In the genomic region with DNA sequence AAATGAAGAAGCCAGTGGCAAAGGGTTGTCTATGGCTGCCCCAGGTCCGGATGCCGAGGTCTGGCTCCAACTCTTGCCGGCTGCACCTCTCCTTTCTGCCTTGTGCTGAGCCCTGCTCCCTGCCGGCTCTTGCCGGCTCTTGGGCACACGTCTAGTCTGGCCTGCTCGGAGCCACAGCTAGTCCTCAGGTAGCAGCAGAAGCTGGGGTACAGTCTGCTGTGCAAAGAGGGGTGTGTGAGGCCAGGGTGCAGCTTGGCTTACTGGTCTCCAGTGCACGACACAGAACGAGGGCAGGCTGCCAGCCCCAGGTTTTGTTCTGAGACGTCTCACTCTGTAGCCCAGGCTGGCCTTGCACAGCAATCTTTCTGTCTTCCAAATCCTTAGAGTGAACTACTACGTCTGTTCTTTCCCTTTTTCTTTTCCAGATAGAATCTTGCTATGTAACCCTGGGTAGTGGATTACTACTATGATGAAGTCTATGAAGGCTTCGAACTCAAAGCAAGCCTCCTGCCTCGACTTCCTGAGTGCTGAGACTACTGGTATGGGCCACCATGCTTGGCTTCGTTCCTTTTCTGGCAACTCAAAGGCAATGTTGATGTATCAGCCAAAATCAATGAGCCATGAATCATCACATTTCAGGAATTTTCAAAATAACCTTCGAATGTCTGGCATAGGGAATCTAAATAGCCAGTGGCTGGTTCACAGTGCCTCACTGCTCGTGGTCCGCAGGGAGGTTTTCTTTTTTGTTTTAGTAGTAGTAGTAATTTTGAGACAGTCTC, we compare ENCODE assay signal across 9 mouse cellular contexts. TPM values are rescaled to one million over a fixed set of nuclear protein-coding genes. Genes with fewer than 3 reads are reported as not detected.
DNase-seq lines count a peak whose midpoint lies in the region; ATAC-seq lines count a peak whose summit lies in the region.
"Had no signal": no experiment of that assay in that cellular context is flagged by ENCODE, and none has a peak within 500 bp of the region (broad histone marks: within the 10 kb centered on the region; RNA-seq: fewer than 3 reads in every experiment).

No protein-coding gene starts in this region.

- peaks cover 12% of the 10 kb centered on the region for H3K4me1 ChIP-seq in kidney, embryonic 14.5 days (ENCODE audit: control insufficient read depth, insufficient read depth, low read length)
- peaks cover 19% of the 10 kb centered on the region for H3K4me1 ChIP-seq in limb, embryonic 15.5 days

- DNase-seq in kidney, postnatal 36 days, result no peak
- DNase-seq in Muller cell, postnatal 12 days (ENCODE audit: inconsistent ontology term), result peak; percentile 42
- no peak for DNase-seq in frontal cortex, postnatal 10 days (ENCODE audit: low spot score in 2 of 2)
- no peak for DNase-seq in gastrocnemius, postnatal 36 days

- H3K9ac ChIP-seq in kidney, embryonic 14.5 days (ENCODE audit: low read depth, low read length), result no peak overlapping the region
- no peak overlapping the region for H3K9ac ChIP-seq in limb, embryonic 15.5 days

- no peaks in the 10 kb centered on the region for H3K9me3 ChIP-seq in kidney, embryonic 14.5 days (ENCODE audit: control insufficient read depth, low read length)
- H3K9me3 ChIP-seq in limb, embryonic 15.5 days, result no peaks in the 10 kb centered on the region
- H3K9me3 ChIP-seq: embryonic facial prominence, embryonic 13.5 days had no signal

- H3K4me2 ChIP-seq in kidney, embryonic 14.5 days (replicated peaks; ENCODE audit: low read depth, low read length), result no peak overlapping the region
- no peak overlapping the region for H3K4me2 ChIP-seq in limb, embryonic 15.5 days
- H3K4me2 ChIP-seq: embryonic facial prominence, embryonic 13.5 days had no signal

- peaks cover 10% of the 10 kb centered on the region; the same call in 1 of the 2 replicates for H3K36me3 ChIP-seq in kidney, embryonic 14.5 days (ENCODE audit: control insufficient read depth, insufficient read depth, low read length)
- peaks cover 31% of the 10 kb centered on the region for H3K36me3 ChIP-seq in limb, embryonic 15.5 days

- ATAC-seq in kidney, embryonic 14.5 days (ENCODE audit: low FRiP score, low TSS enrichment), result no peak
- ATAC-seq in common myeloid progenitor, adult 5-6 weeks (replicated peaks; ENCODE audit: low read depth, poor library complexity, severe bottlenecking), result peak; percentile 9; the same call in 1 of the 2 replicates
- no peak for ATAC-seq in limb, embryonic 15.5 days (ENCODE audit: insufficient number of reproducible peaks, low FRiP score, low TSS enrichment, low read depth)
- no peak for ATAC-seq in frontal cortex, adult (ENCODE audit: low TSS enrichment)

- intact Hi-C loops in gastrocnemius, postnatal 36 days (cut with DNase I), result loop anchor here (10.0 kb wide), 1 partner anchor 95 kb away; no protein-coding TSS in a partner anchor

- WGBS in kidney, embryonic 14.5 days, result 76% methylated on average over 17 of the region's 17 CpGs
- WGBS in limb, embryonic 15.5 days, result 90% methylated on average over 17 of the region's 17 CpGs

- H3K27me3 ChIP-seq in kidney, embryonic 14.5 days (ENCODE audit: control insufficient read depth, insufficient read depth, low read length), result no peaks in the 10 kb centered on the region
- H3K27me3 ChIP-seq in limb, embryonic 15.5 days, result no peaks in the 10 kb centered on the region
- H3K27me3 ChIP-seq: embryonic facial prominence, embryonic 13.5 days had no signal

- no peak overlapping the region for H3K4me3 ChIP-seq in kidney, embryonic 14.5 days (ENCODE audit: low read length)
- no peak overlapping the region for H3K4me3 ChIP-seq in limb, embryonic 15.5 days
- H3K4me3 ChIP-seq: embryonic facial prominence, embryonic 13.5 days had no signal

- peak overlapping the region; percentile 77; the same call in 1 of the 2 replicates for H3K27ac ChIP-seq in kidney, embryonic 14.5 days (ENCODE audit: low read depth, low read length)
- peak overlapping the region; percentile 61; the same call in 1 of the 2 replicates for H3K27ac ChIP-seq in limb, embryonic 15.5 days

RNA-seq across cellular contexts. Expression of a gene that starts 4.9 kb away (rescaled TPM):
- 7.7 and 9.7 TPM in 2 replicates for polyA plus RNA-seq in kidney, embryonic 14.5 days (2014; fragmentation: Nextera tagmentation; extraction: Ambion mirVana)
- 19.3 and 21.8 TPM in 2 replicates for total RNA-seq in common myeloid progenitor, adult 5-6 weeks (2017)
- polyA plus RNA-seq in limb, embryonic 15.5 days (2015; fragmentation: Nextera tagmentation; extraction: Ambion mirVana), result 13.1 and 17.0 TPM in 2 replicates
- total RNA-seq in gastrocnemius, postnatal 36 days (2021), result 10 to 100 TPM; 20.3 to 25.7 TPM

RNA-seq across cellular contexts. Expression of a gene that starts 6.8 kb away (rescaled TPM):
- polyA plus RNA-seq in kidney, embryonic 14.5 days (2014; fragmentation: Nextera tagmentation; extraction: Ambion mirVana), result 0.31 and 0.38 TPM in 2 replicates
- not detected in 2 replicates for total RNA-seq in common myeloid progenitor, adult 5-6 weeks (2017)
- 0.63 and 1.8 TPM in 2 replicates for polyA plus RNA-seq in limb, embryonic 15.5 days (2015; fragmentation: Nextera tagmentation; extraction: Ambion mirVana)
- total RNA-seq in gastrocnemius, postnatal 36 days (2021), result not detected
- polyA plus RNA-seq: embryonic facial prominence, embryonic 13.5 days had no signal

RNA-seq across cellular contexts. Expression of a gene that starts 7.7 kb away (rescaled TPM):
- polyA plus RNA-seq in kidney, embryonic 14.5 days (2014; fragmentation: Nextera tagmentation; extraction: Ambion mirVana), result 41.3 and 89.2 TPM in 2 replicates
- 36.7 TPM in 1 of 2 replicates, not detected in the other for total RNA-seq in common myeloid progenitor, adult 5-6 weeks (2017)
- 46.7 and 85.6 TPM in 2 replicates for polyA plus RNA-seq in limb, embryonic 15.5 days (2015; fragmentation: Nextera tagmentation; extraction: Ambion mirVana)
- 10 to 100 TPM in 1 of 2 experiments, 1 to 10 TPM in 1; 6.1 to 11.4 TPM for total RNA-seq in gastrocnemius, postnatal 36 days (2021)

RNA-seq across cellular contexts. Expression of a gene that starts 11.4 kb away (rescaled TPM):
- 21.8 and 65.4 TPM in 2 replicates for polyA plus RNA-seq in kidney, embryonic 14.5 days (2014; fragmentation: Nextera tagmentation; extraction: Ambion mirVana)
- 30.9 and 33.1 TPM in 2 replicates for total RNA-seq in common myeloid progenitor, adult 5-6 weeks (2017)
- 28.9 and 58.2 TPM in 2 replicates for polyA plus RNA-seq in limb, embryonic 15.5 days (2015; fragmentation: Nextera tagmentation; extraction: Ambion mirVana)
- total RNA-seq in gastrocnemius, postnatal 36 days (2021), result 10 to 100 TPM; 12.9 to 16.6 TPM

RNA-seq across cellular contexts. Expression of a gene that starts 11.5 kb away (rescaled TPM):
- 4.1 and 9.6 TPM in 2 replicates for polyA plus RNA-seq in kidney, embryonic 14.5 days (2014; fragmentation: Nextera tagmentation; extraction: Ambion mirVana)
- 1.3 TPM in 1 of 2 replicates, not detected in the other for total RNA-seq in common myeloid progenitor, adult 5-6 weeks (2017)
- 16.5 and 17.5 TPM in 2 replicates for polyA plus RNA-seq in limb, embryonic 15.5 days (2015; fragmentation: Nextera tagmentation; extraction: Ambion mirVana)
- under 1 TPM; 0.20 to 0.92 TPM for total RNA-seq in gastrocnemius, postnatal 36 days (2021)
